8 mouse cellular contexts compared by ENCODE assay signal in the genomic region with DNA sequence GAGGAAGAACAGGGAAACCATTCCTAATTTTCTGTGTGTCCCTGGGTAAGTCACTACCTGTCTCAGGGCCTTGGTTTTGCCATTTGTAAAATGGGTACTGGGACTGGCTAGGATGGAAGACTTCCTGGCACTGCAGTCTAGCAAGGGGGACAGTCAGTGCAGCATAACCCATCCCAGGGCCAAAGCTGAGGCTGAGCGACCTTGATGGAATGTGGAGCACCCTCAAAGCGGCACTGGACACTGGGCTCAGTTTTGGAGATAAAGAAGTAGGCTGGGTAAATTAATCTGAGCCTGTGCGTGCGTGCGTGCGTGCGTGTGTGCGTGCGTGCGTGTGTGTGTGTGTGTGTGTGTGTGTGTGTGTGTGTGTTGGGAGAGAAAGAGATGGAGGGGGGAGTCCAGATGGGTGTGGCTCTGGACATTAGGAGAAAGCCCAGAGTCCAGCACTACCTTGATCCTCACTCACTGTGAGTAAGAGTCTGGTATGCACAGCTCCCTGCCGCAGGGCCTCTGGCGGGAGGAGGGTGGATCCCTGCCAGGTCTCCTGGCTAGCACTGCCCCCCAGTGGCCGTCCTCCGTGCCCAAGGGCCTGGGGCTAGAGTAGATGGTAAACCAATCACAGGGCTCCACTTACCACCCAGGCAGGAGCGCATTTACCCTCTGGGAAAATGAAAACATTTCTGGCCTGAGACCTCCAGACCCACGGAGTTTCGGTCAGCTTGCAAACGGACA.
A peak's percentile ranks its signal among the peaks of the same experiment; 100 is the strongest.
DNase-seq lines count a peak whose midpoint lies in the region; ATAC-seq and TF ChIP-seq lines count a peak whose summit lies in the region.

No protein-coding gene starts in this region.

- in situ Hi-C loops in ES-E14 (cut with MboI; ENCODE audit: low sequenced_read_pairs in 2 of 2, unreplicated experiment in 2 of 2) = loop anchor here (10.0 to 25.0 kb wide), 3 partner anchors 196 to 524 kb away; a partner anchor contains a TSS

- intact Hi-C loops in left cerebral cortex, postnatal 25 days (cut with DNase I) = loop anchor here (5.0 to 10.0 kb wide), 3 partner anchors 126 to 1054 kb away; no protein-coding TSS in a partner anchor

- ATAC-seq in hindbrain, embryonic 14.5 days (ENCODE audit: low FRiP score) = peak; percentile 74; the same call in 1 of the 2 replicates

- peaks cover 0 to 2% of the 10 kb centered on the region in 2 experiments; a peak in 1 of 4 replicates for H3K4me1 ChIP-seq in ES-E14 (ENCODE audit: control insufficient read depth in 2 of 2, insufficient read depth in 2 of 2, low read length in 2 of 2, poor library complexity in 1 of 2)
- H3K4me1 ChIP-seq in hindbrain, embryonic 14.5 days (replicated peaks; ENCODE audit: control insufficient read depth, insufficient read depth, low read length) = no peaks in the 10 kb centered on the region

- DNase-seq in ES-E14 (ENCODE audit: low read depth, low spot score) = no peak
- peak; percentile 38 for DNase-seq in c-Kit-positive CD71-negative TER-119-negative erythroid progenitor cells, embryonic 14.5 days (ENCODE audit: low read depth)
- peak; percentile 62 for DNase-seq in gastrocnemius, adult 18-20 months (ENCODE audit: low spot score)
- peak; percentile 74 for DNase-seq in hindbrain, embryonic 14.5 days (ENCODE audit: low spot score)
- DNase-seq in left cerebral cortex, postnatal 25 days (ENCODE audit: low spot score in 2 of 2) = peak; percentile 52 to 59
- peak; percentile 85 for DNase-seq in mesoderm, embryonic 11.5 days (ENCODE audit: low read depth, low spot score)
- DNase-seq in right cerebral cortex, postnatal 4 days = peak; percentile 73
- DNase-seq in cerebellum, adult 11 months = no peak

- H3K27me3 ChIP-seq in hindbrain, embryonic 14.5 days (ENCODE audit: control insufficient read depth, insufficient read depth, low read length) = no peaks in the 10 kb centered on the region

- no peak overlapping the region for H3K9ac ChIP-seq in ES-E14 (ENCODE audit: insufficient read depth, low read depth, low read length, poor library complexity, severe bottlenecking)
- H3K9ac ChIP-seq in hindbrain, embryonic 14.5 days = no peak overlapping the region

- H3K4me3 ChIP-seq in ES-E14 (ENCODE audit: insufficient read depth in 1 of 2, low read depth in 1 of 2, low read length in 2 of 2, poor library complexity in 1 of 2, severe bottlenecking in 1 of 2) = no peak overlapping the region
- H3K4me3 ChIP-seq in hindbrain, embryonic 14.5 days (replicated peaks; ENCODE audit: low read length) = no peak overlapping the region

- no peak overlapping the region for H3K4me2 ChIP-seq in hindbrain, embryonic 14.5 days (replicated peaks)

- H3K9me3 ChIP-seq in ES-E14 (ENCODE audit: control insufficient read depth, insufficient read depth, low read depth, low read length) = no peaks in the 10 kb centered on the region
- H3K9me3 ChIP-seq in hindbrain, embryonic 14.5 days (ENCODE audit: control insufficient read depth, low read length) = no peaks in the 10 kb centered on the region

- no peak overlapping the region for H3K27ac ChIP-seq in ES-E14 (ENCODE audit: insufficient read depth, low read depth, low read length, poor library complexity, severe bottlenecking)
- no peak overlapping the region for H3K27ac ChIP-seq in hindbrain, embryonic 14.5 days

- no peaks in the 10 kb centered on the region for H3K36me3 ChIP-seq in ES-E14 (ENCODE audit: control insufficient read depth, insufficient read depth, low read length, poor library complexity, severe bottlenecking)
- H3K36me3 ChIP-seq in hindbrain, embryonic 14.5 days (replicated peaks; ENCODE audit: control insufficient read depth, insufficient read depth) = no peaks in the 10 kb centered on the region

- 46% methylated on average over 18 of the region's 18 CpGs for WGBS in hindbrain, embryonic 14.5 days

TF ChIP-seq in ES-E14, 5 proteins besides CTCF, POLR2A, EP300 and RAD21:
- TF ChIP-seq HCFC1 (IDR thresholded peaks at IDR 0.05; ENCODE audit: borderline replicate concordance, insufficient read depth, low read length) (no peak), CHD2 (IDR thresholded peaks at IDR 0.05; ENCODE audit: low read depth, low read length) (no peak), ZNF384 (IDR thresholded peaks at IDR 0.05; ENCODE audit: low read depth, low read length) (no peak), ZC3H11A (IDR thresholded peaks at IDR 0.05; ENCODE audit: borderline replicate concordance, low read depth, low read length) (peak; percentile 47; the same call in 1 of the 2 replicates), MAFK (IDR thresholded peaks at IDR 0.05; ENCODE audit: insufficient read depth, low read depth, low read length) (no peak)
TF ChIP-seq in ES-E14: peak in this region for 1.

Comparison
In these comparisons a context has a peak if more than half of its experiments do, and no peak if none do; other contexts are left out.
1. DNase-seq: peak in c-Kit-positive CD71-negative TER-119-negative erythroid progenitor cells, embryonic 14.5 days (single experiment), gastrocnemius, adult 18-20 months (single experiment), hindbrain, embryonic 14.5 days (single experiment), left cerebral cortex, postnatal 25 days (2 of 2), mesoderm, embryonic 11.5 days (single experiment) and right cerebral cortex, postnatal 4 days (single experiment); none in ES-E14 (single experiment) and cerebellum, adult 11 months (single experiment).